Mouse (Mus musculus) thymus, adult 2 months (tissue): ENCODE measurements around the gene Muc15. TPM values are rescaled to one million over a fixed set of nuclear protein-coding genes. Genes with fewer than 3 reads are reported as not detected.

Source experiments
- DNase-seq: peaks from one replicate; pipeline ENCODE4 v3.0.0; 2021
- H3K27ac ChIP-seq: fragments of 200-500 bp; 2 replicates; pipeline ENCODE4 v1.5.1; 2012; ENCODE audit warnings: low read length, control low read depth; ENCODE audit not compliant: control insufficient read depth, insufficient read depth
- H3K27me3 ChIP-seq: fragments of 200-500 bp; 2 replicates; pipeline ENCODE4 v1.6.1; 2012; ENCODE audit warnings: mild to moderate bottlenecking, low read length, moderate library complexity, mixed read lengths; ENCODE audit not compliant: control insufficient read depth, insufficient read depth
- H3K36me3 ChIP-seq: fragments of 200-500 bp; 2 replicates; pipeline ENCODE4 v1.6.1; 2012; ENCODE audit warnings: mild to moderate bottlenecking, low read length, moderate library complexity; ENCODE audit not compliant: control insufficient read depth, insufficient read depth
- H3K4me1 ChIP-seq: fragments of 200-500 bp; replicated peaks from 2 replicates; pipeline ENCODE4 v1.6.1; 2012; ENCODE audit warnings: low read length; ENCODE audit not compliant: control insufficient read depth, insufficient read depth
- H3K4me3 ChIP-seq: fragments of 200-500 bp; 2 replicates; pipeline ENCODE4 v1.5.1; 2012; ENCODE audit warnings: mild to moderate bottlenecking, low read length, control low read depth, moderate library complexity; ENCODE audit not compliant: control insufficient read depth, insufficient read depth
- CTCF ChIP-seq: fragments of 200-500 bp; IDR thresholded peaks from 2 replicates; pipeline ENCODE4 v1.5.1; 2012; ENCODE audit warnings: mild to moderate bottlenecking, control low read depth, low read length, moderate library complexity, borderline replicate concordance; ENCODE audit not compliant: control insufficient read depth, poor library complexity, insufficient read depth; ENCODE audit errors: extremely low read depth
- POLR2A ChIP-seq: fragments of 200-500 bp; IDR thresholded peaks from 2 replicates; pipeline ENCODE4 v1.6.1; 2012; ENCODE audit warnings: mild to moderate bottlenecking, low read length, control low read depth, moderate library complexity; ENCODE audit not compliant: control insufficient read depth, poor library complexity, insufficient read depth; ENCODE audit errors: extremely low read depth
- WGBS: fragments of 180-500 bp; shearing (Covaris S2); methylation state at CpG from one replicate; pipeline ENCODE4 v1.1.7; 2018; 5-methylcytosine and 5-hydroxymethylcytosine counted together
- polyA plus RNA-seq: library from polyadenylated mRNA; depleted of rRNA; stranded (reverse); fragments of >200 nt; gene quantifications from 2 replicates; pipeline ENCODE4 v1.2.3, GENCODE M21; 2012; rRNA removed

Gene Muc15
- polyA plus RNA-seq, result 0.20 and 0.32 TPM in 2 replicates

- DNase-seq, result no peak
- Histone ChIP-seq H3K27ac (no peak within 1 kb of the TSS), H3K36me3 (no peaks in the 10 kb centered on the region), H3K4me3 (no peak within 1 kb of the TSS), H3K4me1 (no peaks in the 10 kb centered on the region), H3K27me3 (no peaks in the 10 kb centered on the region)
- no peak for TF ChIP-seq POLR2A
- no peak for TF ChIP-seq CTCF
- WGBS, result 70% methylated on average over 3 of the region's 3 CpGs
Measured at GRCm38 (mm10) chr2:110721290-110721753, at the start of gene Muc15. Muc15 (plus strand) TSS chr2:110721340.

- 95% methylated on average over 3 of the region's 3 CpGs for WGBS
- no peaks in the 10 kb centered on the region for H3K4me1 ChIP-seq
Measured at GRCm38 (mm10) chr2:110709436-110709835, 11.7 kb upstream of the Muc15 start.

GRCm38 (mm10) chr2:110710055-110710720, 11.0 kb upstream of the Muc15 start:
- H3K27ac ChIP-seq, result no peak overlapping the region
- no peak for DNase-seq
- no peaks in the 10 kb centered on the region for H3K36me3 ChIP-seq
- WGBS, result 81% methylated on average over 10 of the region's 10 CpGs
- no peak overlapping the region for H3K4me3 ChIP-seq
- H3K4me1 ChIP-seq, result no peaks in the 10 kb centered on the region
- TF ChIP-seq CTCF, result no peak
- no peak for TF ChIP-seq POLR2A
- H3K27me3 ChIP-seq, result no peaks in the 10 kb centered on the region

More at GRCm38 (mm10) chr2:110709436-110709835, 11.7 kb upstream of the Muc15 start:
- Histone ChIP-seq H3K27ac (no peak overlapping the region), H3K4me3 (no peak overlapping the region), H3K36me3 (no peaks in the 10 kb centered on the region), H3K27me3 (no peaks in the 10 kb centered on the region)
- TF ChIP-seq CTCF (no peak), POLR2A (no peak)
- no peak for DNase-seq

GRCm38 (mm10) chr2:110719051-110719450, 2.1 kb upstream of the Muc15 start:
- H3K4me1 ChIP-seq, result no peaks in the 10 kb centered on the region
- H3K4me3 ChIP-seq, result no peak overlapping the region
- H3K27me3 ChIP-seq, result no peaks in the 10 kb centered on the region
- TF ChIP-seq CTCF, result no peak
- no peak for TF ChIP-seq POLR2A
- DNase-seq, result no peak
- no peaks in the 10 kb centered on the region for H3K36me3 ChIP-seq
- no peak overlapping the region for H3K27ac ChIP-seq

GRCm38 (mm10) chr2:110722208-110722607, 1.1 kb downstream of the Muc15 start:
- H3K27me3 ChIP-seq, result no peaks in the 10 kb centered on the region

GRCm38 (mm10) chr2:110726106-110726505, 5.0 kb downstream of the Muc15 start:
- Histone ChIP-seq H3K27me3 (no peaks in the 10 kb centered on the region), H3K27ac (no peak overlapping the region), H3K36me3 (no peaks in the 10 kb centered on the region), H3K4me3 (no peak overlapping the region), H3K4me1 (no peaks in the 10 kb centered on the region)
- no peak for DNase-seq
- no peak for TF ChIP-seq POLR2A
- no peak for TF ChIP-seq CTCF

More at GRCm38 (mm10) chr2:110722208-110722607, 1.1 kb downstream of the Muc15 start:
- H3K4me3 ChIP-seq, result no peak overlapping the region
- no peak for DNase-seq
- H3K27ac ChIP-seq, result no peak overlapping the region
- 83% methylated on average over 1 of the region's 1 CpGs for WGBS
- TF ChIP-seq POLR2A, result no peak
- TF ChIP-seq CTCF, result no peak
- H3K4me1 ChIP-seq, result no peaks in the 10 kb centered on the region
- H3K36me3 ChIP-seq, result no peaks in the 10 kb centered on the region
